Mouse (Mus musculus) intestine, postnatal 0 days (tissue): ENCODE results near the gene Lama2. TPM values are rescaled to one million over a fixed set of nuclear protein-coding genes. Genes with fewer than 3 reads are reported as not detected.

ENCODE experiments used
- ATAC-seq: fragments of 200-750 bp; cut with Nextera tagmentation; 2 replicates; pipeline ENCODE4 v1.8.0; 2017; ENCODE audit warnings: mild to moderate bottlenecking, moderate TSS enrichment, moderate library complexity
- H3K27ac ChIP-seq: fragments of 300-500 bp; sonication (generic); 2 replicates; pipeline ENCODE4 v1.5.1; 2014; ENCODE audit warnings: mild to moderate bottlenecking, low read depth, low read length, moderate library complexity
- H3K27me3 ChIP-seq: fragments of 300-500 bp; sonication (generic); replicated peaks from 2 replicates; pipeline ENCODE4 v1.6.1; 2014; ENCODE audit warnings: low read length, mixed read lengths; ENCODE audit not compliant: control insufficient read depth, insufficient read depth
- H3K36me3 ChIP-seq: fragments of 300-500 bp; sonication (generic); 2 replicates; pipeline ENCODE4 v1.6.1; 2014; ENCODE audit warnings: mild to moderate bottlenecking, moderate library complexity; ENCODE audit not compliant: control insufficient read depth, insufficient read depth
- H3K4me1 ChIP-seq: fragments of 300-500 bp; sonication (generic); replicated peaks from 2 replicates; pipeline ENCODE4 v1.6.1; 2014; ENCODE audit warnings: antibody characterized with exemption, low read length, mixed read lengths; ENCODE audit not compliant: control insufficient read depth, insufficient read depth
- H3K4me2 ChIP-seq: fragments of 300-500 bp; sonication (generic); replicated peaks from 2 replicates; pipeline ENCODE4 v1.6.1; 2014; ENCODE audit warnings: low read depth, mild to moderate bottlenecking, moderate library complexity
- H3K4me3 ChIP-seq: fragments of 300-500 bp; sonication (generic); 2 replicates; pipeline ENCODE4 v1.5.1; 2014; ENCODE audit warnings: low read depth, low read length
- H3K9ac ChIP-seq: fragments of 300-500 bp; sonication (generic); 2 replicates; pipeline ENCODE4 v1.6.1; 2014; ENCODE audit warnings: mild to moderate bottlenecking, low read depth, low read length
- H3K9me3 ChIP-seq: fragments of 300-500 bp; sonication (generic); 2 replicates; pipeline ENCODE4 v1.6.1; 2016; ENCODE audit warnings: mixed run types; ENCODE audit not compliant: control insufficient read depth
- CTCF ChIP-seq: sonication (generic); IDR thresholded peaks from 2 replicates; pipeline ENCODE4 v1.5.1; 2016; ENCODE audit warnings: low read depth, mild to moderate bottlenecking, control low read depth, antibody characterized with exemption, moderate library complexity
- WGBS: fragments of 180-500 bp; shearing (Covaris S2); extraction: QIAGEN DNeasy Blood & Tissue Kit; methylation state at CpG from one replicate; pipeline ENCODE4 v1.1.7; 2014; 5-methylcytosine and 5-hydroxymethylcytosine counted together
- polyA plus RNA-seq: library from polyadenylated mRNA; unstranded; fragments of >200 nt; fragmentation: Nextera tagmentation; extraction: Ambion mirVana; gene quantifications from 2 replicates; pipeline ENCODE4 v1.2.1, GENCODE M21; 2015

The Lama2 gene
- polyA plus RNA-seq, 1 experiment from 2014 or later = 6.9 TPM

DNA sequence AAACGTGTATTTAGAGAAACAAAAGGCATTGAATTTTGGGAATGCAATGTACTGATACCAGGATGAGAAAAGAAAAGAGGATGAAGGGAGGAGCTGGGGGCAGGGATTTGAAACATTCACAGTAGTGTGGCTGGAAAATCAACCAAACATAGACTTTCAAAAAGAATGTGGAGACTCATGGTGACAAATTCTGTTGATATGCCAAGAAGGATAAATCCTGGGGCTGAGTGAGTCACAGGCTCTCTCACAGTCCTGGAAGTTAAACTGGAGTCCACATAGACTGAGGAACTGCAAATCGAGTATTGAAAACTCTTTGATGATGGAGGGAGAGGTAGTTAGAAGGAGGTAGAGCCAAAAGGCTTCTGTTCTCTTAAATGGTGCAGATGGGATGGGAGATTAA, 445.3 kb downstream of the Lama2 start:
- no peaks in the 10 kb centered on the region for H3K4me1 ChIP-seq
- no peak overlapping the region for H3K4me3 ChIP-seq
- WGBS = 79% methylated on average over 2 of the region's 2 CpGs
- no peak for TF ChIP-seq CTCF
- no peak overlapping the region for H3K27ac ChIP-seq
- H3K27me3 ChIP-seq = no peaks in the 10 kb centered on the region
- ATAC-seq = no peak
- H3K9ac ChIP-seq = no peak overlapping the region
- no peaks in the 10 kb centered on the region for H3K9me3 ChIP-seq
- no peaks in the 10 kb centered on the region for H3K36me3 ChIP-seq
- H3K4me2 ChIP-seq = no peak overlapping the region

DNA sequence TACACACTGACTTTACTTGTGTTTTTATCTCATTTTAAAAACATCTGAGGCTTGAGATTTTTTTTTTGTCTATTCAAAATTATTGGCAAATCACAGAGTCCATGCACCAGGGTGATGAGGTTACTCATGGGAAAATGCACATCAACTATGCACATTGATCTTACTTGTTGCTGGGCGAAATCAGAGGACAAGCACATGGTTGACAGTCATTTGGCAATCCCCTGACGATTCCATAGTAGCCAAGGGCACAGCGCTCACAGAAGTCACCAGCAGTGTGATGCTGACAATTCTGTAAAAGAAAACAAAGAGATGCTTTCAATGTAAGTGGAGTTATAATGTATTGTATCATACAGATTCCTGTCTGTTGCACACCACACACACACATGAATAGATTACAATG, 454.8 kb downstream of the Lama2 start:
- Histone ChIP-seq H3K36me3 (no peaks in the 10 kb centered on the region), H3K4me3 (no peak overlapping the region), H3K27me3 (no peaks in the 10 kb centered on the region), H3K27ac (no peak overlapping the region), H3K4me1 (no peaks in the 10 kb centered on the region), H3K4me2 (no peak overlapping the region), H3K9me3 (no peaks in the 10 kb centered on the region), H3K9ac (no peak overlapping the region)
- no peak for TF ChIP-seq CTCF
- WGBS = 82% methylated on average over 3 of the region's 3 CpGs
- ATAC-seq = no peak

DNA sequence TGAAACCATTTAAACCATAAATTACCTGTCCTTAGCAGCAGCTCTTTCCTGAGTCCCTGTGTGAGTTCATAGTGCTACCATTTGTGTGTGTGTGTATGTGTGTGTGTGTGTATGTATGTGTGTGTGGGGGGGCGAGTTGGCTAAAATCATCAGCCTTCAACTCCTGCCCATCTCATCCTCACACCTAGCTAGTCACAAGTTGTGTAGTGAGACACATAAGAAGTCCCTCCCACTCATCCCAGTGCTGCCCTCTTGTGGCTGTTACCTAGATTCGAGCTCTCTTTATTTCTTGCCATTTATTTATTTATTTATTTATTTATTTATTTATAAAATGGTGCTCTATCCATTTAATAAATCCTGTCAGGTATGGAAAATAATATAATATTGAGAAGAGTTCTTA, 457.2 kb downstream of the Lama2 start:
- Histone ChIP-seq H3K36me3 (no peaks in the 10 kb centered on the region), H3K27ac (no peak overlapping the region), H3K9me3 (no peaks in the 10 kb centered on the region), H3K4me2 (no peak overlapping the region), H3K4me1 (no peaks in the 10 kb centered on the region), H3K4me3 (no peak overlapping the region), H3K9ac (no peak overlapping the region), H3K27me3 (no peaks in the 10 kb centered on the region)
- peak; percentile 49 for TF ChIP-seq CTCF
- WGBS = 82% methylated on average over 2 of the region's 2 CpGs
- ATAC-seq = no peak

DNA sequence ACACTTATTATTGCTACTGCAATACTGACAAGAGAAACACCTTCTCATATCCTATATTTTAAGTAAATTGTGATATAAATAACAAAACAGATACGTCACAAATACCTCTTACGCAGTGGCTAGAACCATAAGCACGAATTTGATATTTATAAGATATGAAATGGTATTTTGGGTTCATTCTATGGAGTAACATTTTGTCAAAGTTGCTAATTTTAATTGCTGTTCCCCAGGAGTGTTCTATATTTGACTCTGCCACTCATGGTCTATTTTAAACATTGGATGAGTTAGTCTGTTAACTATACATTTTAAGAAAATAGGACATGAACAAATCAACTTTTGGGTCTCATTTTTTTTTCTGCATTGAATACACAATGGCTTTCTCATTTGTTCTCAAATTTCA, 469.3 kb downstream of the Lama2 start:
- Histone ChIP-seq H3K9me3 (no peaks in the 10 kb centered on the region), H3K4me2 (no peak overlapping the region), H3K4me1 (no peaks in the 10 kb centered on the region), H3K36me3 (no peaks in the 10 kb centered on the region), H3K27me3 (no peaks in the 10 kb centered on the region), H3K4me3 (no peak overlapping the region), H3K27ac (no peak overlapping the region), H3K9ac (no peak overlapping the region)
- ATAC-seq = no peak
- 91% methylated on average over 3 of the region's 3 CpGs for WGBS
- no peak for TF ChIP-seq CTCF

DNA sequence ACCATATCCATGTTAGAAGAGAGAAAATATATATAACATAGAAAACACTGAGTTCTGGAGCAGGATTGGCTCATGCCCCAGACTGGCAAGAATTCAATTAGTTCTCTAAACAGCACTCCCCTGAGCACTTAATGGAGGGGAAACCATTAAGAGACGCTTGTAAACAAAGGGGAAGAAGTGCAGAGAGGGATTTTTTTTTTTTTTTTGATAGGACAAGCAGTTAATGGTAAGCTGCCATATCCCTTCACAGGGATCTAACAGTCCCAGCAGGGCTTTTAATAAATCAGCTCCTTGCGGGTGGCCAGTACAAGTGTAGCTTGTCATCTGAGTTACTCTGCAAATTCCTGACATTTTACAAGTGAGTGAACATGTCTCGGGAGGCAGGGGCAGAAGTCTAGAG, 479.1 kb downstream of the Lama2 start:
- Histone ChIP-seq H3K9ac (no peak overlapping the region), H3K4me3 (no peak overlapping the region), H3K4me2 (no peak overlapping the region), H3K27me3 (no peaks in the 10 kb centered on the region), H3K9me3 (no peaks in the 10 kb centered on the region), H3K4me1 (no peaks in the 10 kb centered on the region), H3K27ac (no peak overlapping the region), H3K36me3 (no peaks in the 10 kb centered on the region)
- ATAC-seq = no peak
- 39% methylated on average over 3 of the region's 3 CpGs for WGBS
- no peak for TF ChIP-seq CTCF

DNA sequence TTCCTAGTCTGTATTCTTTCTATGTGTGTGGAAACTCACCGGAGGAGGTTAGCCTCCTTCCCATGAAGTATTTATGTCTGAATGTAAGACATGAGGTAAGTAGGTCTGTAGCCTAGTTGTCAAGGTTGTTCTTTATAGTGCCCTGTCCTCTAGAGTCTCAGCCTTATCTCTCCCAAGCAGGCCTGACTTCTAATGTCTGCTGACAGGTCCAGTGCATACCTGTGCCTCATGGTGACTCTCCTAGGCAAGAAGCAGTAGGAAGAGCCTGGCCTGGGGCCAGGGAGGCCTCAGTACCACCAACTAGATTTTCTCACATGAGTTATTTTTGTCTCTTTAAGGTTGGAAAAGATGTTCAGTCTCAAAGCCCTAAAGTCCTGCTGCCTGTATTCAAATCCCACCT, 483.8 kb downstream of the Lama2 start:
- no peak for ATAC-seq
- Histone ChIP-seq H3K4me2 (no peak overlapping the region), H3K9ac (no peak overlapping the region), H3K36me3 (no peaks in the 10 kb centered on the region), H3K4me1 (no peaks in the 10 kb centered on the region), H3K9me3 (no peaks in the 10 kb centered on the region), H3K27ac (no peak overlapping the region), H3K27me3 (no peaks in the 10 kb centered on the region), H3K4me3 (no peak overlapping the region)
- 95% methylated on average over 1 of the region's 1 CpGs for WGBS
- no peak for TF ChIP-seq CTCF

DNA sequence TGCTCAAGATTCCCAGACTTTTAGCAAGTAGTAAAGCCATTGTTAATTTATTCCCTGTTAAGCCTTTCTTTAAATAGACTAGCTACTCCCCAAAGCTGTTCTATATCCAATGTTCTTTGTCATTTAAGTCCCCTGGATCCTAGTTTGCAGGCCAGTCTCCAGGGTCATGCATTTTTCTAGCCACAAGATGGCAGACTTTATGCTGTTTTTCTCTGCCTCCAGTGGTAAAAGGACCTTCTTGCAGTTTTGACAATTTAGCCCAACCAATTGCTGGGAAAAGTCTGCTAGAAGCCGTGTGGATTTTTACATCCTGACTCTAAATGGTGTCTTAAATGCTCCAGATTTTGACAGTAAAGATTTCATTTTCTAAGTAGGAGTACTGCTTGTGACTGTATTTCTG, 486.4 kb downstream of the Lama2 start:
- H3K4me2 ChIP-seq = no peak overlapping the region
- no peaks in the 10 kb centered on the region for H3K36me3 ChIP-seq
- no peak overlapping the region for H3K27ac ChIP-seq
- H3K27me3 ChIP-seq = no peaks in the 10 kb centered on the region
- peak; percentile 88 for TF ChIP-seq CTCF
- H3K9ac ChIP-seq = no peak overlapping the region
- H3K4me1 ChIP-seq = no peaks in the 10 kb centered on the region
- no peaks in the 10 kb centered on the region for H3K9me3 ChIP-seq
- WGBS = 7% methylated on average over 1 of the region's 1 CpGs
- no peak overlapping the region for H3K4me3 ChIP-seq
- no peak for ATAC-seq
